Mouse (Mus musculus): ENCODE measurements around the gene Gm49396. TPM values are rescaled to one million over a fixed set of nuclear protein-coding genes. Genes with fewer than 3 reads are reported as not detected.

The Gm49396 gene
- total RNA-seq, 2 experiments from 2014 or later: 9.1 to 9.2 TPM

- no peak for DNase-seq (ENCODE audit: low spot score in 2 of 2)
Observed at GRCm38 (mm10) chr7:30608476-30608875, 45.3 kb downstream of the Gm49396 start.

GRCm38 (mm10) chr7:30610043-30610442 lies 46.9 kb downstream of the Gm49396 start:
- no peak for DNase-seq (ENCODE audit: low spot score in 2 of 2)

GRCm38 (mm10) chr7:30612654-30613402 lies 49.7 kb downstream of the Gm49396 start, which contains the start of gene Upk1a:
Gene Upk1a, minus strand, starts transcription at chr7:30612847.
- no peak for DNase-seq (ENCODE audit: low spot score in 2 of 2)

- peak in 1 of 2 experiments; percentile 46 for DNase-seq (ENCODE audit: low spot score in 2 of 2)
Observed at GRCm38 (mm10) chr7:30613529-30614112, 50.5 kb downstream of the Gm49396 start.

GRCm38 (mm10) chr7:30614454-30614853 lies 51.3 kb downstream of the Gm49396 start:
- DNase-seq (ENCODE audit: low spot score in 2 of 2): no peak

GRCm38 (mm10) chr7:30615049-30615760 lies 52.1 kb downstream of the Gm49396 start:
- no peak for DNase-seq (ENCODE audit: low spot score in 2 of 2)

Small RNA genes within 50 kb of the gene (microRNA-seq; reads per million reads assigned to microRNA genes)
- gene Gm38670 (0 reads per million in 2 experiments), gene Mir3569 (0.25 to 0.98 reads per million in 2 experiments)

Other genes starting within 250 kb of the Gm49396 start
- gene Syne4, start 248.5 kb upstream of the Gm49396 start, total RNA-seq (2021): 10 to 100 TPM; 10.5 to 10.9 TPM
- under 1 TPM; 0.30 to 0.43 TPM for gene E130208F15Rik, start 241.6 kb upstream of the Gm49396 start, total RNA-seq (2021)
- 1 to 10 TPM; 6.3 to 6.6 TPM for gene Sdhaf1, start 239.4 kb upstream of the Gm49396 start, total RNA-seq (2021)
- 10 to 100 TPM; 29.9 to 32.6 TPM for gene Lrfn3, start 200.6 kb upstream of the Gm49396 start, total RNA-seq (2021)
- gene Tyrobp, start 149.6 kb upstream of the Gm49396 start, total RNA-seq (2021): 10 to 100 TPM; 29.7 to 34.3 TPM
- under 1 TPM in 1 of 2 experiments, not detected in 1; 0.99 TPM for gene Hcst, start 143.5 kb upstream of the Gm49396 start, total RNA-seq (2021)
- gene Nfkbid, start 141.6 kb upstream of the Gm49396 start, total RNA-seq (2021): 1 to 10 TPM; 3.0 to 4.2 TPM
- gene Aplp1, start 117.8 kb upstream of the Gm49396 start, total RNA-seq (2021): 1,000 to 10,000 TPM; 1,425 to 1,440 TPM
- 10 to 100 TPM; 11.9 to 17.4 TPM for gene Kirrel2, start 105.7 kb upstream of the Gm49396 start, total RNA-seq (2021)
- 1 to 10 TPM in 1 of 2 experiments, under 1 TPM in 1; 0.96 to 1.8 TPM for gene Nphs1, start 105.0 kb upstream of the Gm49396 start, total RNA-seq (2021)
- not detected for gene Prodh2, start 69.7 kb upstream of the Gm49396 start, total RNA-seq (2021)
- gene Arhgap33, start 28.3 kb upstream of the Gm49396 start, total RNA-seq (2021): 100 to 1,000 TPM in 1 of 2 experiments, 10 to 100 TPM in 1; 97.4 to 108 TPM
- 1 to 10 TPM; 2.6 to 2.9 TPM for gene Hspb6, start 11.2 kb upstream of the Gm49396 start, total RNA-seq (2021)
- gene Proser3, start 11.0 kb upstream of the Gm49396 start, total RNA-seq (2021): 1 to 10 TPM; 4.4 to 5.2 TPM
- gene Lin37, start 3.5 kb upstream of the Gm49396 start, total RNA-seq (2021): 10 to 100 TPM; 40.8 to 43.2 TPM
- 10 to 100 TPM; 74.6 to 75.2 TPM for gene U2af1l4, start within 50 bp of the Gm49396 start, total RNA-seq (2021)
- 10 to 100 TPM; 89.3 to 91.7 TPM for gene Psenen, start 283 bp downstream of the Gm49396 start, total RNA-seq (2021)
- gene Igflr1, start 2.1 kb downstream of the Gm49396 start, total RNA-seq (2021): 1 to 10 TPM; 4.9 to 6.4 TPM
- gene Kmt2b, start 25.4 kb downstream of the Gm49396 start, total RNA-seq (2021): 10 to 100 TPM; 45.3 to 47.8 TPM
- not detected for gene Zbtb32, start 35.6 kb downstream of the Gm49396 start, total RNA-seq (2021)
- gene Upk1a, start 49.5 kb downstream of the Gm49396 start, total RNA-seq (2021): under 1 TPM; 0.38 to 0.45 TPM
- 100 to 1,000 TPM; 599 to 606 TPM for gene Cox6b1, start 62.8 kb downstream of the Gm49396 start, total RNA-seq (2021)
- not detected for gene Etv2, start 72.5 kb downstream of the Gm49396 start, total RNA-seq (2021)
- gene Rbm42, start 87.0 kb downstream of the Gm49396 start, total RNA-seq (2021): 10 to 100 TPM; 79.0 to 82.6 TPM
- 1 to 10 TPM; 4.6 to 5.4 TPM for gene Haus5, start 101.7 kb downstream of the Gm49396 start, total RNA-seq (2021)
- not detected for gene Pmis2, start 108.3 kb downstream of the Gm49396 start, total RNA-seq (2021)
- gene 2200002J24Rik, start 135.6 kb downstream of the Gm49396 start, total RNA-seq (2021): not detected
- under 1 TPM; 0.22 to 0.36 TPM for gene Atp4a, start 148.9 kb downstream of the Gm49396 start, total RNA-seq (2021)
- gene Tmem147, start 166.2 kb downstream of the Gm49396 start, total RNA-seq (2021): 100 to 1,000 TPM; 109 TPM
- not detected for gene Gapdhs, start 180.3 kb downstream of the Gm49396 start, total RNA-seq (2021)
- 10 to 100 TPM in 1 of 2 experiments, 1 to 10 TPM in 1; 6.9 to 10.1 TPM for gene Sbsn, start 188.1 kb downstream of the Gm49396 start, total RNA-seq (2021)
- gene Dmkn, start 200.4 kb downstream of the Gm49396 start, total RNA-seq (2021): 1 to 10 TPM; 1.1 to 1.8 TPM
- not detected for gene Krtdap, start 224.6 kb downstream of the Gm49396 start, total RNA-seq (2021)

All from layer of hippocampus, adult 18-20 months (tissue).